Mouse (Mus musculus) forebrain, embryonic 11.5 days (tissue): ENCODE results near the gene Gdf9. TPM values are rescaled to one million over a fixed set of nuclear protein-coding genes. Genes with fewer than 3 reads are reported as not detected.
A peak's percentile ranks its signal among the peaks of the same experiment; 100 is the strongest.

Experiments
- ATAC-seq: fragments of 200-750 bp; cut with Nextera tagmentation; replicated peaks from 2 replicates; pipeline ENCODE4 v1.8.0; 2017; ENCODE audit warnings: moderate TSS enrichment; ENCODE audit not compliant: low FRiP score
- DNase-seq: peaks from one replicate; pipeline ENCODE4 v3.0.0-alpha.2; 2017; ENCODE audit warnings: low spot score
- H3K27ac ChIP-seq: fragments of 300-500 bp; sonication (generic); 2 replicates; pipeline ENCODE4 v1.5.1; 2014; ENCODE audit warnings: low read depth, low read length
- H3K27me3 ChIP-seq: fragments of 300-500 bp; sonication (generic); 2 replicates; pipeline ENCODE4 v1.6.1; 2014; ENCODE audit warnings: mild to moderate bottlenecking, low read length, mixed read lengths; ENCODE audit not compliant: control insufficient read depth, insufficient read depth
- H3K36me3 ChIP-seq: fragments of 300-500 bp; sonication (generic); 2 replicates; pipeline ENCODE4 v1.6.1; 2014; ENCODE audit warnings: mild to moderate bottlenecking, low read length, moderate library complexity, mixed read lengths; ENCODE audit not compliant: control insufficient read depth, insufficient read depth
- H3K4me1 ChIP-seq: fragments of 300-500 bp; sonication (generic); replicated peaks from 2 replicates; pipeline ENCODE4 v1.6.1; 2014; ENCODE audit warnings: low read length, mixed read lengths; ENCODE audit not compliant: control insufficient read depth, insufficient read depth
- H3K4me2 ChIP-seq: fragments of 300-500 bp; sonication (generic); 2 replicates; pipeline ENCODE4 v1.6.1; 2014; ENCODE audit warnings: low read depth, mild to moderate bottlenecking, low read length, moderate library complexity, mixed read lengths; ENCODE audit not compliant: severe bottlenecking
- H3K4me3 ChIP-seq: fragments of 300-500 bp; sonication (generic); 2 replicates; pipeline ENCODE4 v1.5.1; 2014; ENCODE audit warnings: low read depth, low read length
- H3K9ac ChIP-seq: fragments of 300-500 bp; sonication (generic); 2 replicates; pipeline ENCODE4 v1.6.1; 2014; ENCODE audit warnings: low read length
- H3K9me3 ChIP-seq: fragments of 300-500 bp; sonication (generic); 2 replicates; pipeline ENCODE4 v1.6.1; 2016; ENCODE audit warnings: low read length, mixed read lengths; ENCODE audit not compliant: control insufficient read depth
- WGBS: fragments of 180-500 bp; shearing (Covaris S2); extraction: QIAGEN DNeasy Blood & Tissue Kit; methylation state at CpG from one replicate; pipeline ENCODE4 v1.1.7; 2014; 5-methylcytosine and 5-hydroxymethylcytosine counted together
- polyA plus RNA-seq: library from polyadenylated mRNA; unstranded; fragments of >200 nt; fragmentation: Nextera tagmentation; extraction: Ambion mirVana; gene quantifications from 2 replicates; pipeline ENCODE4 v1.2.1, GENCODE M21; 2014

Gene Gdf9
- 1.2 and 1.4 TPM in 2 replicates for polyA plus RNA-seq

GRCm38 (mm10) chr11:53430670-53431346 lies at the start of gene Gdf9, which contains the start of gene Uqcrq:
Gene Gdf9, plus strand, starts transcription at chr11:53431023.
Gene Uqcrq, minus strand, starts transcription at chr11:53430831.
- H3K36me3 ChIP-seq, result no peaks in the 10 kb centered on the region; the same call in 1 of the 2 replicates
- peak within 1 kb of the TSS; percentile 97 for H3K4me3 ChIP-seq
- peak within 1 kb of the TSS; percentile 85 for H3K4me2 ChIP-seq
- ATAC-seq (peak; percentile 95), DNase-seq (peak; percentile 98)
- peak within 1 kb of the TSS; percentile 50 for H3K27ac ChIP-seq
- peaks cover 3% of the 10 kb centered on the region; the same call in 1 of the 2 replicates for H3K4me1 ChIP-seq
- H3K27me3 ChIP-seq, result no peaks in the 10 kb centered on the region
- peak within 1 kb of the TSS; percentile 86 for H3K9ac ChIP-seq
- under 1% methylated on average over 44 of the region's 44 CpGs for WGBS
- H3K9me3 ChIP-seq, result no peaks in the 10 kb centered on the region

- H3K36me3 ChIP-seq, result no peaks in the 10 kb centered on the region
- ATAC-seq, result no peak
Observed at GRCm38 (mm10) chr11:53383758-53384428, 46.9 kb upstream of the Gdf9 start.

GRCm38 (mm10) chr11:53393856-53394255 lies 37.0 kb upstream of the Gdf9 start:
- no peak for DNase-seq
- Histone ChIP-seq H3K27me3 (no peaks in the 10 kb centered on the region), H3K4me3 (no peak overlapping the region), H3K4me2 (no peak overlapping the region), H3K27ac (no peak overlapping the region), H3K36me3 (peaks cover 8% of the 10 kb centered on the region), H3K9me3 (no peaks in the 10 kb centered on the region), H3K4me1 (no peaks in the 10 kb centered on the region), H3K9ac (no peak overlapping the region)
- whole genome bisulfite sequencing, result 96% methylated on average over 1 of the region's 1 CpGs
- no peak for ATAC-seq

More at GRCm38 (mm10) chr11:53383758-53384428, 46.9 kb upstream of the Gdf9 start:
- H3K4me3 ChIP-seq, result no peak overlapping the region
- no peak for DNase-seq
- H3K9ac ChIP-seq, result no peak overlapping the region
- no peaks in the 10 kb centered on the region for H3K9me3 ChIP-seq
- no peak overlapping the region for H3K27ac ChIP-seq
- 98% methylated on average over 2 of the region's 2 CpGs for WGBS
- no peaks in the 10 kb centered on the region for H3K4me1 ChIP-seq
- H3K4me2 ChIP-seq, result no peak overlapping the region
- H3K27me3 ChIP-seq, result no peaks in the 10 kb centered on the region

- peaks cover 6% of the 10 kb centered on the region; the same call in 1 of the 2 replicates for H3K36me3 ChIP-seq
- H3K9ac ChIP-seq, result no peak overlapping the region
- H3K27ac ChIP-seq, result no peak overlapping the region
- DNase-seq (no peak), ATAC-seq (no peak)
- no peaks in the 10 kb centered on the region for H3K27me3 ChIP-seq
- no peaks in the 10 kb centered on the region for H3K9me3 ChIP-seq
- H3K4me2 ChIP-seq, result no peak overlapping the region
- WGBS, result 76% methylated on average over 1 of the region's 1 CpGs
- no peak overlapping the region for H3K4me3 ChIP-seq
- no peaks in the 10 kb centered on the region for H3K4me1 ChIP-seq
Observed at GRCm38 (mm10) chr11:53403638-53404037, 27.2 kb upstream of the Gdf9 start.

- no peak overlapping the region for H3K27ac ChIP-seq
- H3K27me3 ChIP-seq, result no peaks in the 10 kb centered on the region
- H3K4me1 ChIP-seq, result no peaks in the 10 kb centered on the region
- no peak overlapping the region for H3K4me3 ChIP-seq
- H3K36me3 ChIP-seq, result peaks cover 15% of the 10 kb centered on the region; the same call in 1 of the 2 replicates
- H3K9ac ChIP-seq, result no peak overlapping the region
- no peak overlapping the region for H3K4me2 ChIP-seq
- H3K9me3 ChIP-seq, result no peaks in the 10 kb centered on the region
- ATAC-seq (no peak), DNase-seq (no peak)
Observed at GRCm38 (mm10) chr11:53411738-53412137, 19.1 kb upstream of the Gdf9 start.

GRCm38 (mm10) chr11:53413871-53414270 lies 17.0 kb upstream of the Gdf9 start:
- H3K9ac ChIP-seq, result no peak overlapping the region
- H3K4me2 ChIP-seq, result no peak overlapping the region
- H3K4me3 ChIP-seq, result no peak overlapping the region
- no peak for ATAC-seq
- no peaks in the 10 kb centered on the region for H3K9me3 ChIP-seq
- no peaks in the 10 kb centered on the region for H3K4me1 ChIP-seq
- no peaks in the 10 kb centered on the region for H3K27me3 ChIP-seq
- peaks cover 10% of the 10 kb centered on the region; the same call in 1 of the 2 replicates for H3K36me3 ChIP-seq
- H3K27ac ChIP-seq, result no peak overlapping the region
- DNase-seq, result no peak
- 98% methylated on average over 4 of the region's 4 CpGs for WGBS

- Histone ChIP-seq H3K27me3 (no peaks in the 10 kb centered on the region), H3K9me3 (no peaks in the 10 kb centered on the region), H3K4me1 (no peaks in the 10 kb centered on the region), H3K4me3 (no peak overlapping the region), H3K9ac (no peak overlapping the region), H3K27ac (no peak overlapping the region), H3K4me2 (no peak overlapping the region), H3K36me3 (peaks cover 2% of the 10 kb centered on the region; the same call in 1 of the 2 replicates)
- no peak for DNase-seq
- no peak for ATAC-seq
Observed at GRCm38 (mm10) chr11:53418048-53418447, 12.8 kb upstream of the Gdf9 start.

GRCm38 (mm10) chr11:53423036-53423435 lies 7.8 kb upstream of the Gdf9 start, which contains the start of gene Leap2:
Gene Leap2, minus strand, starts transcription at chr11:53423170.
- no peaks in the 10 kb centered on the region; the same call in 1 of the 2 replicates for H3K36me3 ChIP-seq
- H3K27me3 ChIP-seq, result no peaks in the 10 kb centered on the region
- H3K4me2 ChIP-seq, result no peak within 1 kb of the TSS
- 94% methylated on average over 4 of the region's 4 CpGs for WGBS
- no peak within 1 kb of the TSS for H3K9ac ChIP-seq
- H3K9me3 ChIP-seq, result no peaks in the 10 kb centered on the region
- H3K4me1 ChIP-seq, result no peaks in the 10 kb centered on the region
- H3K4me3 ChIP-seq, result no peak within 1 kb of the TSS
- H3K27ac ChIP-seq, result no peak within 1 kb of the TSS
- DNase-seq (no peak), ATAC-seq (no peak)
